9 mouse cellular contexts compared by ENCODE assay signal in the genomic region with DNA sequence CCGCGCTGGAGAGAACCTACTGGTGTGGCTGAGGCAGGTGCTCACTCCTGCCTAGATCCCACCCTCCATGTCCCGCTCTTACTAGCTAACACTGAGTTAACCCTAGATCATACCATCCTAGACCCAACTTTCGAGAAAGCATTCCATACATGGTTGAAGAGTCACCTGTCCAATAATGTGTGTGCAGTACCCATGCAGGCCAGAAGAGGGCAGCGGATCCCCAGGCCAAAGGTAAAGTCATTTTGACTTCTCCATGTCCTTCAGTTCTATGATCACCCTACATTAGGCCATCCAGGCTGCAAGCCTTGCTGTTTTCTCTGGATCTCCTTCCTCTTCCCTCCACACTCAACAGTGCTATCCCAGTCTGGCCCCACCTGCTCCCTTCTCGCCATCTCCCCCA. TPM values are rescaled to one million over a fixed set of nuclear protein-coding genes. Genes with fewer than 3 reads are reported as not detected.
DNase-seq lines count a peak whose midpoint lies in the region; ATAC-seq lines count a peak whose summit lies in the region.
"Had no signal": no experiment of that assay in that cellular context is flagged by ENCODE, and none has a peak within 500 bp of the region (broad histone marks: within the 10 kb centered on the region; RNA-seq: fewer than 3 reads in every experiment).

No protein-coding gene starts in this region.

- no peak overlapping the region for H3K4me2 ChIP-seq in neural tube, embryonic 15.5 days
- H3K4me2 ChIP-seq in intestine, embryonic 15.5 days (replicated peaks): no peak overlapping the region
- no peak overlapping the region for H3K4me2 ChIP-seq in liver, embryonic 11.5 days

- H3K9ac ChIP-seq in neural tube, embryonic 15.5 days (replicated peaks): no peak overlapping the region
- no peak overlapping the region for H3K9ac ChIP-seq in intestine, embryonic 15.5 days
- H3K9ac ChIP-seq in liver, embryonic 11.5 days (ENCODE audit: low read depth, low read length): no peak overlapping the region

- 54% methylated on average over 6 of the region's 6 CpGs for WGBS in neural tube, embryonic 15.5 days
- WGBS in intestine, embryonic 15.5 days: 46% methylated on average over 6 of the region's 6 CpGs
- 45% methylated on average over 6 of the region's 6 CpGs for WGBS in liver, embryonic 11.5 days

- no peaks in the 10 kb centered on the region for H3K27me3 ChIP-seq in neural tube, embryonic 15.5 days (replicated peaks)
- H3K27me3 ChIP-seq in intestine, embryonic 15.5 days (replicated peaks): no peaks in the 10 kb centered on the region
- H3K27me3 ChIP-seq in liver, embryonic 11.5 days (replicated peaks; ENCODE audit: control insufficient read depth, insufficient read depth, low read length): no peaks in the 10 kb centered on the region

- no peak overlapping the region for H3K27ac ChIP-seq in neural tube, embryonic 15.5 days (replicated peaks)
- no peak overlapping the region for H3K27ac ChIP-seq in intestine, embryonic 15.5 days
- no peak overlapping the region for H3K27ac ChIP-seq in liver, embryonic 11.5 days (ENCODE audit: low read depth, low read length)

- H3K4me3 ChIP-seq in neural tube, embryonic 15.5 days (replicated peaks): no peak overlapping the region
- H3K4me3 ChIP-seq in intestine, embryonic 15.5 days (replicated peaks): no peak overlapping the region
- no peak overlapping the region for H3K4me3 ChIP-seq in liver, embryonic 11.5 days (ENCODE audit: low read depth, low read length)

- H3K4me1 ChIP-seq in neural tube, embryonic 15.5 days: no peaks in the 10 kb centered on the region
- H3K4me1 ChIP-seq in intestine, embryonic 15.5 days (replicated peaks): peaks cover 8% of the 10 kb centered on the region; the same call in 1 of the 2 replicates
- H3K4me1 ChIP-seq in liver, embryonic 11.5 days (replicated peaks; ENCODE audit: control insufficient read depth, insufficient read depth, low read length): no peaks in the 10 kb centered on the region

- DNase-seq in neural tube, embryonic 10.5 days (ENCODE audit: extremely low spot score, low spot score): peak; percentile 74
- DNase-seq in adrenal gland, adult 18-20 months (ENCODE audit: low spot score in 2 of 2): peak; percentile 63 to 71
- DNase-seq in embryo, embryonic 11 days: peak; percentile 55
- peak; percentile 68 for DNase-seq in liver, embryonic 11.5 days (ENCODE audit: low spot score)
- peak; percentile 77 for DNase-seq in ovary, postnatal 14 days (ENCODE audit: low spot score)
- DNase-seq in urinary bladder, postnatal 10 days (ENCODE audit: low spot score): peak; percentile 38

- no peaks in the 10 kb centered on the region for H3K9me3 ChIP-seq in neural tube, embryonic 15.5 days (replicated peaks)
- H3K9me3 ChIP-seq in intestine, embryonic 15.5 days: no peaks in the 10 kb centered on the region
- H3K9me3 ChIP-seq in liver, embryonic 11.5 days (ENCODE audit: control insufficient read depth, low read length): no peaks in the 10 kb centered on the region

- no peak for ATAC-seq in neural tube, embryonic 15.5 days (ENCODE audit: low FRiP score)
- ATAC-seq in intestine, embryonic 15.5 days: peak; percentile 26; the same call in 1 of the 2 replicates
- ATAC-seq in liver, embryonic 11.5 days (replicated peaks; ENCODE audit: low FRiP score): no peak; the same call in 1 of the 2 replicates

- H3K36me3 ChIP-seq in neural tube, embryonic 15.5 days: no peaks in the 10 kb centered on the region
- no peaks in the 10 kb centered on the region for H3K36me3 ChIP-seq in intestine, embryonic 15.5 days
- H3K36me3 ChIP-seq in liver, embryonic 11.5 days (ENCODE audit: control insufficient read depth, insufficient read depth, low read length): no peaks in the 10 kb centered on the region

RNA-seq across cellular contexts. Expression of a gene that starts 14.9 kb away (rescaled TPM):
- polyA plus RNA-seq in neural tube, embryonic 15.5 days (2015; fragmentation: Nextera tagmentation; extraction: Ambion mirVana): 0.20 and 1.6 TPM in 2 replicates
- total RNA-seq in adrenal gland, adult 18-20 months (2021): under 1 TPM; 0.17 to 0.99 TPM
- 2.3 and 2.7 TPM in 2 replicates for polyA plus RNA-seq in intestine, embryonic 15.5 days (2015; fragmentation: Nextera tagmentation; extraction: Ambion mirVana)
- polyA plus RNA-seq in liver, embryonic 11.5 days (2014; fragmentation: Nextera tagmentation; extraction: Ambion mirVana): 0.32 and 0.34 TPM in 2 replicates

RNA-seq across cellular contexts. Expression of a gene that starts 21.5 kb away (rescaled TPM):
- 0.22 TPM in 1 of 2 replicates, not detected in the other for polyA plus RNA-seq in neural tube, embryonic 15.5 days (2015; fragmentation: Nextera tagmentation; extraction: Ambion mirVana)
- not detected for total RNA-seq in adrenal gland, adult 18-20 months (2021)
- 0.40 and 0.42 TPM in 2 replicates for polyA plus RNA-seq in intestine, embryonic 15.5 days (2015; fragmentation: Nextera tagmentation; extraction: Ambion mirVana)
- 0.56 and 0.96 TPM in 2 replicates for polyA plus RNA-seq in liver, embryonic 11.5 days (2014; fragmentation: Nextera tagmentation; extraction: Ambion mirVana)
- polyA plus RNA-seq: neural tube, embryonic 14.5 days had no signal

RNA-seq across cellular contexts. Expression of a gene that starts 46.5 kb away (rescaled TPM):
- 0.65 TPM in 1 of 2 replicates, not detected in the other for polyA plus RNA-seq in neural tube, embryonic 15.5 days (2015; fragmentation: Nextera tagmentation; extraction: Ambion mirVana)
- total RNA-seq in adrenal gland, adult 18-20 months (2021): not detected
- polyA plus RNA-seq in intestine, embryonic 15.5 days (2015; fragmentation: Nextera tagmentation; extraction: Ambion mirVana): 0.11 and 0.15 TPM in 2 replicates
- polyA plus RNA-seq in liver, embryonic 11.5 days (2014; fragmentation: Nextera tagmentation; extraction: Ambion mirVana): not detected in 2 replicates

RNA-seq across cellular contexts. Expression of a gene that starts 56.6 kb away (rescaled TPM):
- polyA plus RNA-seq in neural tube, embryonic 15.5 days (2015; fragmentation: Nextera tagmentation; extraction: Ambion mirVana): 0.08 and 0.24 TPM in 2 replicates
- total RNA-seq in adrenal gland, adult 18-20 months (2021): not detected
- polyA plus RNA-seq in intestine, embryonic 15.5 days (2015; fragmentation: Nextera tagmentation; extraction: Ambion mirVana): 0.19 and 0.32 TPM in 2 replicates
- polyA plus RNA-seq in liver, embryonic 11.5 days (2014; fragmentation: Nextera tagmentation; extraction: Ambion mirVana): 0.06 and 0.11 TPM in 2 replicates
- polyA plus RNA-seq: neural tube, embryonic 14.5 days had no signal
